Mouse (Mus musculus): ENCODE measurements around the gene Hykk. TPM values are rescaled to one million over a fixed set of nuclear protein-coding genes. Genes with fewer than 3 reads are reported as not detected.

Gene Hykk
- 0.75 and 1.7 TPM in 2 replicates for polyA plus RNA-seq (2012; rRNA removed; ENCODE audit: low replicate concordance)

DNA sequence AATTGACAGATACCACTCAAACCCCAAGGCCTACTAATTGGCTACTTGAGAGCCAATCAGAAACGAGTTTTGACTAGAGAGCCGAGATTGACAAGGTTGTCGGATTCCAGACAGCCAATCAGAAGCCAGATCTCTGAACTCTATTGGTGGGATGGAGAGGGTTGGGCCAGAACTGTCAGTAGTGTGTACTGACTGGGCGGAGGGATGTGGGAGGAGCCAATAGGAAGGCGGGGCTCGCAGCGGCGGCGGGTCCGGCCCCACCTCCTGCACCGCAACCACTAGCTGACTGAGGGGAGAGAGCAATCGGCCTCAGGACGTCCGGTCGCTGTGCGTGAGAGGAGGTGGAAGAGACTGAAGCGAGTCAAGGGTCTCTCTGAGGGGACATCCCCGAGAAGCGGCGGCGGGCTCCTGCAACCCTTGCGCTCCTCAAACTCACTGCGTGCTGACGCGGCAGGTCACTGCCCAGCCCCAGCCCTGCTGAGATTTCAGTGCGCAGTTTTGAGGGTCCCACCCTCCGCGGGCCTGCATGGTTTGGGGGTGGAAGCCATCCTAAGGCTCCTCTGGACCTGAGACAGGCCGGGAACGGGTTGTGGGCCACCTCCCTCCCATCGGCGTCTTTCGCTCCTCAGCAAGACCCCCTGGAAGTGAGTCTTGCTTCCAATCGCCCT lies at the start of gene Hykk:
Gene Hykk, plus strand, starts transcription at position 274 of the 668 bp plus-strand sequence.

DNA sequence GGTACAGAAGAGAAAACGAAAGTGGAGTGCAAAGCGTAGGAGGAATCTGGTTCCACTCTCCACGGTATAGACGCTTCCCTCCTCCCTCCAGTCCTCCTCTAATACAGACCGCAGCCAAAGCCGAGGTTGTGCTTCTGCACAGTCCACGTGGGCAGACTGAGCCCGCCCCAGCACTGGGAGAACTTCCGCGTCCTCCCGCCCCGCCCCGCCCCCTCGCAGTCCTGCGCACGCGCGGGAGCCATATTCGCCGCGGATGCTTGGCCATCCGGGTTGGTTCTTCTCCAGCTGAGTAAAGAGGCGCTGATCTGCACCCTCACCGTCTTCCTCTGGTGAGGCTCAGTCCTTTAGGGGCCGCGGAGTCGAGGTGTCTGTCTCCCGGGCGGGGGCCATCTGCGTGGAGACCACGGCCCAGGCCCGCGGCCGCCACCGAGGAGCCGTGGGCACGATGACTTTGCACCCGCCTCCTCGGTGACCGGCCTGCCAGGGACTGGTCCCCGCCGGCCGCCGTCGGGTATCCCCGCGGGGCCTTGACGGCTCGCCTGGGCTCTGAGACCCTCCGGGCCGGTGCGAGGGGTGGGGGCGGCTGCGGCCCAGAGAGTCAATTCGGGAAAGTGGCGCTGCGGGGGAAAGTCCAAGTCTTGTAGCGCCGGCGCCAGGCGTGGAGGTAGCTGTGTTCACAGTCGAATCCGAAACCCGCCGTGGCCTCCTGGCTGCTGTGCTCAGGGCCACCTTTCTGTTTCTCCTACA lies 33.7 kb downstream of the Hykk start, which contains the start of the genes Psma4 and AY074887:
Gene Psma4, plus strand, starts transcription at position 216 of the 747 bp plus-strand sequence.
Gene AY074887, minus strand, starts transcription at position 424 of the 747 bp plus-strand sequence.

DNA sequence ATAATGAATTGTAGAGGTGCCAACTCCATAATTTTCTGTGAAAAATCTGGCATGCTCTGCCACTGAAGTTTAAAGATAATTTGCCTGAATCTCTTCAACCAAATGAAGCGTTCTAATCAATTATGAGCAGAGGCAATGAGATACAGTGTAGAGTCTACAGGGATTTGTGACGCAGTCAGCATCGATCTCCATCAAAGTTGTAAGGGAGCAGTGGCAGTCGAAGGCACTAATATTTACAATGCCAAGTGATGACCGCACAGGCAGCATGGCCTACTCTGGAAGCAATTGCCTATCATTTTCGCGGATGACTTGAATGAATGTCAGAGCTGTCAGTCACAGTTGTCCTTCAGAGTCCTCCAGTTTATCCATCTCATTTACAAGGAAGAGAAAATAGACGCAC lies 63.6 kb downstream of the Hykk start, which contains the start of gene Chrna5:
Gene Chrna5, plus strand, starts transcription at position 207 of the 400 bp plus-strand sequence.

Other genes starting within 250 kb of the Hykk start
- gene Dnaja4, start 218.4 kb upstream of the Hykk start, polyA plus RNA-seq (2012; rRNA removed; ENCODE audit: low replicate concordance) = 4.6 and 15.4 TPM in 2 replicates
- 19.1 and 46.1 TPM in 2 replicates for gene Wdr61, start 182.8 kb upstream of the Hykk start, polyA plus RNA-seq (2012; rRNA removed; ENCODE audit: low replicate concordance)
- 11.7 and 22.6 TPM in 2 replicates for gene Crabp1, start 152.5 kb upstream of the Hykk start, polyA plus RNA-seq (2012; rRNA removed; ENCODE audit: low replicate concordance)
- 3.5 and 9.4 TPM in 2 replicates for gene Ireb2, start 53.5 kb upstream of the Hykk start, polyA plus RNA-seq (2012; rRNA removed; ENCODE audit: low replicate concordance)
- 41.6 and 131 TPM in 2 replicates for gene Psma4, start 33.5 kb downstream of the Hykk start, polyA plus RNA-seq (2012; rRNA removed; ENCODE audit: low replicate concordance)
- not detected in 2 replicates for gene AY074887, start 33.7 kb downstream of the Hykk start, polyA plus RNA-seq (2012; rRNA removed; ENCODE audit: low replicate concordance)
- 0.10 and 0.47 TPM in 2 replicates for gene Chrna5, start 63.6 kb downstream of the Hykk start, polyA plus RNA-seq (2012; rRNA removed; ENCODE audit: low replicate concordance)
- 0.06 TPM in 1 of 2 replicates, not detected in the other for gene Chrna3, start 109.3 kb downstream of the Hykk start, polyA plus RNA-seq (2012; rRNA removed; ENCODE audit: low replicate concordance)
- 1.6 and 2.1 TPM in 2 replicates for gene Chrnb4, start 131.5 kb downstream of the Hykk start, polyA plus RNA-seq (2012; rRNA removed; ENCODE audit: low replicate concordance)
- gene Ube2q2, start 231.6 kb downstream of the Hykk start, polyA plus RNA-seq (2012; rRNA removed; ENCODE audit: low replicate concordance) = 14.5 and 29.9 TPM in 2 replicates

Data from mammary gland, adult 2 months (tissue).